Mouse (Mus musculus) adrenal gland, postnatal 36 days (tissue): ENCODE measurements around the gene Kcna7. TPM values are rescaled to one million over a fixed set of nuclear protein-coding genes. Genes with fewer than 3 reads are reported as not detected.
"Not testable (repeated sequence)": the region's sequence is repeated elsewhere in the genome, so short reads cannot be mapped to it uniquely, and the experiment has no call there.

Experiments used
- DNase-seq, 2 experiments: peaks; one replicate each; pipeline ENCODE4 v3.0.0; 2021; ENCODE audit warnings: mixed read lengths in 1 of 2
- long read RNA-seq, 2 experiments: library from polyadenylated mRNA; stranded (forward); transcript quantifications; one replicate each; pipeline ENCODE4 v2.0.0; 2021; ENCODE audit warnings: borderline sequencing depth in 2 of 2
- total RNA-seq, 2 experiments: library from RNA; stranded (reverse); gene quantifications; 2 replicates each; pipeline ENCODE4 v1.2.3; 2021

Kcna7 gene
- not detected for total RNA-seq
- long read RNA-seq, experiment 1, partial matches to known transcripts, result 0 of 3 reads
- long read RNA-seq, experiment 1, other reads (novel, unspliced or antisense), result 1 of 3 reads
- long read RNA-seq, experiment 2, result 0 reads

DNA sequence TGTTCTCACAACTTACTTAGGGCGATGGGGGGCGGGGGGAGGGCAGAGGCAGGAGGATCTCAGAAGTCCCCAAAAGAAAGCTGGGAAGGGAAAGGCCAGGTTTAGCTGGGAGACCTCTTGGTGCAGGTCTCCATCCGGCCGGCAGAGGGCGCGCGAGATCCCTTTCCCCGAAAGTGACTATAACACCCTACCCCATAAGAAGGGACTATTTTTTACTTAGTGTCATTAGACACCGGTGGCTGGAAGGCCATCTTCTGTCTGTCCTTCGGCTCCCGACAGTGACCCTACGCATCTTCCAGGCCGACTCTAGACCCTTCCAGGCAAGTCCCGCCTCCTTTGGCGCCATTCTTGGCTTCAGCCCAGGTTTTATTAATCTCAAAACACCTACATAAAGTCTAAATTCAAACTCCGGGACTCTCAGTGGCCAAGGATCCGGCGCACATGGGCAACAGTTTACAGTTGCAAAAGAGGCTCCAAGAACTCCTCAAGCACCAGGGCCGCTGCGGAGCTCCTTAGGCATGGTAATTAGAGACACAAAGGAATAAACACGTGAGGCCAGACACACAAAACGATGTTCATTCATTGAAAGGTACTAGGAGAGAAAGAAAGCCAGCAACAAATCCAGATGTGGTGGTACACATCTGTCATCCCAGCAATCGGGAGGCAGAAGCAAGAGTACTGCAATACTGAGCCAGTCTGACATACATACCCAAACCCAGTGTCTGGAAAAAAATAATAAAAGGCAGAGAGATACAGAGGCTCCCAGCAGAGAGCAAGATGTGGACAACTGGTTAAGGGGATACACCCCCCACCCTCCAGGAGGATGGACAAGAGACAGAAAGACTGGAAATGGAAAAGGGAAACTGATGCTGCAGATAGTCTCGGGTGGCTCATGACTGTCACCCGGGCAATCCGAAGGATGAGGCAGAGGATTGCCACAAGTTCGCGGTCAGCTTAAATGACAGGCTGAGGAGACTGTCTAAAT, at the start of gene Kcna7:
Gene Kcna7, plus strand, starts transcription at position 563 of the 985 bp plus-strand sequence.
- DNase-seq, result peak; percentile 79 to 86

GRCm38 (mm10) chr7:45356087-45356486, 49.4 kb upstream of the Kcna7 start:
- DNase-seq, result no peak

GRCm38 (mm10) chr7:45359081-45359480, 46.4 kb upstream of the Kcna7 start:
- not testable (repeated sequence) for DNase-seq

DNA sequence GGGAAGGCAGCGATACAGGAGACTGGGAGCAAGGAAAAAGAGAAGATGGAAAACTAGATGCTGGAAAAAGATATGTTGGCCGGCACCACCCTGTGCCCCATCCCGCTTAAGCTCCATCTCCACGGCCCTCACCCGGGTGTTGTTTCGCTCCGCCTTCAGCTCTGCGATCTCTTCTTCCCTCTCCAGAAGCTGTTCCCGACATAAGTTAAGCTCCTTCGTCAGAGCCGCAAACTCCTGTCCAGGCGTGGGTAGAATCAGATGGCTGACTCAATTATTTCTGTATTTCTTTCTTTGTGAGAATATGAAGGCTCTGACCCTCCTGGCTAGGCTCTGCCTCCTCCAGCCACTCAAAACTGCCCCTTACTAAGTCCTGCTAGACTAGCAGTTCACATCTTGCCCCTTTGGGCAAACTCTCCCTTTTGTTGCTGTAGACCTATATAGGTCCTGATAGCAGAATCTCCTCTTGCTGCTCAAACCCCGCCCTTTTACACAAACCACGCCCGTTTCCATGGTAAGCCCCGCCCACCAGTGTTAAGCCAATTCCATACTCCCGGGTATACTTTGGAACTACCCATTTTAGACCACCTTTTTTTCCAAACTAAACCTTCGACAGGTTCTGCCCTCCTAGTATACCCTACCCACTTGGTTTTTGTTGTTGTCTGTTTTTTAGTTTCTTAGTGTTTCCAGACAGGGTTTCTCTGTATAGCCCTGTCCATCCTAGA, 44.9 kb upstream of the Kcna7 start:
- DNase-seq, result no peak

DNA sequence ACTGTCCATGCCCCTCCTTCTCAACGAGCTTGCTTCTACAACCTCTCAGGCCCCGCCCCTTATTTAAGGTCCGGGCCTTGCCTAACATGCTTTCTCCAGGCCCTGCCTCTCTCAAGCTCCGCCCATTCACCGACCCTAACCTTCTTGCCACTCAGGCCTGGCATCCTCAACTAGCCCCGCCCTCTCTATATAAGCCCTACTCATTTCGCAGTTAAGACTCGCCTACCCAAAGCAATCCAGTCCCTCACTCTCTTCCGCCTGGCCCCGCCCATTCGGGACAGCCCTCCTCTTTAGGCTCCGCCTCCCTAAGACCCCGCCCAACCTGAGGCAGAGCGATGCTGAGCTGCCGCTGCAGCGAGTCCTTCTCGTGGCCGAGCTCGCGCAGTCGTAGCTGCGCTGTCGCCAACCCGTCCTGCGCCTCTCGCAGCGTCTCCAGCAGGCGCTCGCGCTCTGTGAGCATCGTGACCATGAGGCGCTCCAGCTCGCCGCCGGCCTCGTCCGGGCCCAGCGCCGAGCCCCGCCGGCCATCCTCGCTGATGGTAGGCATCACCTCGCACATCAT, 44.1 kb upstream of the Kcna7 start:
- DNase-seq, result peak; percentile 80 to 84

DNA sequence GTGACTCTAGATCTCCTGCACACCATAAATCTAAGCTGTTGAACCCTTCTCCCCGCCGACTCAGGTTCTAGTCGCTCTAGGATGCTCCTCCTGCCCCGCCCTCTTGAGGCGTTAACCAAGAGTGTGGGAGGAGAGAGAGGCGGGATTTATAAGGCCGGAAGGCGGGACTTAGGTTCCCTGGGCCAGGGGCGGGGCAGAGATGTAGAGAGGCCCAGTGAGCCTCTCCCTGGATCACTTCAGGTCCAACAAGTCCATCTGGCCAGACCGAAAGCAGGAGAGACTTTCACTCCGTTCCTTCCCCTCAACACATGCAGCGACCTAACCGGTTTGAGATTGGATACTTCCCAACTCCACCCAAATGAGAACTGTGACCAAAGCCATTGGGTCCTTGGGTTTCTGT, 42.7 kb upstream of the Kcna7 start:
- DNase-seq, result peak in 1 of 2 experiments; percentile 37

- no peak for DNase-seq
Measured at GRCm38 (mm10) chr7:45363983-45364382, 41.5 kb upstream of the Kcna7 start.

DNA sequence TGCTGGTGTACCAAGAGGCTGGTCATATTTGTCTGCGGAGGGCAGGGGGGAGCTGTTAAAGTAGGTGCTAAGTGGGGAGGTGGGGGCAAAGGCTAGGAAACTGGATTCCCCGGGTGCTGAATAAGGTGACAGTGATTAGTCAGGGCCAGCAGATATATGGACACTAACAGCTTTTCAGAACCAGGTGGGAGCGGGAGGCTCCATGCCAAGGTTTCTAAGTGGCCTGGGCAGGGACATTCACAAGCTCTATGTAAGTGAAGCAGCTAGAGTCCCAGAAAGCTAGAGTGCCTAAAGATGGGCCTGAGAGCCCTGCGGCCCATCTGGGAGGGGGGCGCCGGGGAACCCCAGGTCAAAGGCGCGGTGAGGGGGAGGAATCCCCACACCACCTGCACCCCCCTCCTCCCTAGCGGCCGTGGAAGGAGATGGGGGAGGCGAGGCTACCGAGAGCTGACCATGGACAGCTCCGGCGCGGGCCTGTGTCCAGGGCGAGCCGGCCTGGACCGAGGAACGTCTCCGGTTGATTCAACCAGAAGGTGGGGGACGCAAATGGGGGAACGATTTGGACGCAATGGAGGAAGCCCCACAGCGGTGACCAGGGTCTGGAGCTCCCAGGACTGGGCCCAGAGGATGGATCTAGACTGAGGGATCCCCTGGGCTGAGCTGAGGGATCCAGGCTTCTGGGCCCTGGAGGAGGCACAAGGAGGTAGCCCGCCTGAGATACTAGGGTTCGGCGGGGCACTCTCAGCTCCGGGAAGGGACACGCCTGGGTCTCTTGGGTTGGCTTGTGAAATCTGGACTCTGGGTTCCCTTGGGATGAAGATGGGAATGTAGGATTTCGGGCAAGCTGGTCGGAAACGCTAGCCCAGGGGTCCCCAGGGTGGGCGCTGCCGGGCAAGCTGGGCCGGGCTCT, 39.5 kb upstream of the Kcna7 start:
- peak; percentile 66 to 81 for DNase-seq

GRCm38 (mm10) chr7:45366652-45367019, 38.8 kb upstream of the Kcna7 start, which contains the start of gene Ppfia3:
Ppfia3 (minus strand) TSS chr7:45367019.
- DNase-seq, result no peak

DNA sequence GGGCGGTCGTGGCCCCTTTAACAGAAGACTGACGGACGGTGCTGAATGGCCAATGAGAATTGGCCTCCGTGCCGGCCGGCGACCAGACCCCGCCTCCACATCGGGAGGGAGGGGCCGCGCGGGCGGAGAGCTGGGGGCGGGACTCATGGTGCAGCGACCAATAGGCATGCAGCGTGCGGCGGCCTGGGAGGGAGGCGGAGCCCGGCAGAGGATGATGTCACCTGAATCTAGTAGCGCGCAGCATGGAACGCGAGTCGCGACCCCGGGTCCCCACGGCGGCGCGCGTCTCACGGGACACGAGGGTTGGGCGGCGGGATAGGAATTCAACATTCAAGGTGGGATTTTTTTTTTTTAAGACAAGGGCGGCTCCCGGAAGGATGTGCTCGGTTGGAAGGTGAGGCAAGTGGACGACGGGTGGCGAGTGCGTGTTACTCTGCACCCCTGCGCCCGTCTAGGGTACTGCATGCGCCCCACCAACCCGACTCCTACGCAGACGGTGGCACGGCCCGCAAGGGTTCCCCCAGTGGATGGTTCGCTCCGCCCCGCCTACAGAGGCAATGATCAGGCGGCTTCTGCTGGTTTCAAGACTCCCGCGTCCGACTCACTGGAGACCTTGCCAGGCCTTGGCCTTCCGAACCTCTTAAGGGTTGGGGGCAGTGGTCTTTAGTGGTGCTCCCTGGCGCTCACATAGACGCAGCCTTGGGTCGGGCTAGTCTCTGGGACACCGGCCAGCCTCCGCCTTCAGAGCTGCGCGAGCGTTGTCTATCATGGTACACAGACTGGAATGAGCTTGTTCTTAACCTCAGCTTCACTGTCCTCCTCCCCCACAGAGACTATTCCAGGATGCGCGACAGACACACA, 38.2 kb upstream of the Kcna7 start:
- peak; percentile 98 to 99 for DNase-seq

DNA sequence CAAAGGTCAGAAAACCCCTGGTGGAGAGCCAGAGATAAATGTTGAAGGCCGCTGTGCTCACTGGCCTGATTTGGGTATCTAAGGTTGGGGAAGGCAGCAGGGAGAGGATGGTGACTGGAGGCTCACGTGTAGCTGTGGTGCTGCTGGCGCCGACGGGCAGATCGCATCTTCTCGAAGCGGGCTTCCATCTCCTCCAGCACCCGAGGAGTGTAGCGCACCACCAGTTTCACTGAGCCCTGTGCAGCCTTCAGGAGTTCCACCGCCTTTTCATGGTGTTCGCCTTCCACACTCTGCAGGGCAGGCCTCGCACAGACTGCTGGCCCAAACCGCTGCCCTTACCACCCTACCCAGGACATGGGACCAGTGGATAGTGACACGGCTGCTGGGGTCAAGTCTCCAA, 37.3 kb upstream of the Kcna7 start:
- DNase-seq, result no peak

- no peak for DNase-seq
Measured at GRCm38 (mm10) chr7:45369022-45369745, 36.3 kb upstream of the Kcna7 start.

DNA sequence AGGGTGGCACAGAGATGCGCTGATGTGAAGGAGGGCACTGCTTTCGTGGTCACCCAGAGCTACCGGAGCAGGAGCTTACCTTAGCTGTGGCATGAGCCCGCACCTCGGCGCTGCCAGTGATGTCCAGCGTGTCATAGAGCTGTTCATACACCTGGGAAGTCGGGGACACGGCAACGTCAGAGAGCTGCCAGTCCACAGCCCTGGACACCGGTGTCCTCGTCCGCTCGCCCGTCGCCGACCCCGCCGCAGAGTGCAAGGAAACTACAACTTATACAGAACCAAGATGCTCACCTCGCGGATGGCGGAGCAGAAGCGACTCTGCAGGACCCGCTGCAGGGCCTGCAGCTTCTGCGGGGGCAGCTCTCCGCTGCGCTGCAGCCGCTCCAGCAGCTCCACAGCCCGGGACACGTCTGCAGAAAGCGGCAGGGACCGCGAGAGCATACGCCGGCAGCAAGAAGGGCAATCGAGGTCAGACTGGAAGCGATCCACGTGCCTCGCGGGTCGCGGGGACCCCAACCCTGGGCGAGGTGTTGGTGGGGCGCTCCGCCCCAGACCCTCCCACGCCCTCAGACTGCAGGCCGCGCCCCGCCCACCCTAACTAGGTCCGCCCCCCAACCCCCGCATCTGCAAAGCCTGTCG, 35.5 kb upstream of the Kcna7 start:
- no peak for DNase-seq

DNA sequence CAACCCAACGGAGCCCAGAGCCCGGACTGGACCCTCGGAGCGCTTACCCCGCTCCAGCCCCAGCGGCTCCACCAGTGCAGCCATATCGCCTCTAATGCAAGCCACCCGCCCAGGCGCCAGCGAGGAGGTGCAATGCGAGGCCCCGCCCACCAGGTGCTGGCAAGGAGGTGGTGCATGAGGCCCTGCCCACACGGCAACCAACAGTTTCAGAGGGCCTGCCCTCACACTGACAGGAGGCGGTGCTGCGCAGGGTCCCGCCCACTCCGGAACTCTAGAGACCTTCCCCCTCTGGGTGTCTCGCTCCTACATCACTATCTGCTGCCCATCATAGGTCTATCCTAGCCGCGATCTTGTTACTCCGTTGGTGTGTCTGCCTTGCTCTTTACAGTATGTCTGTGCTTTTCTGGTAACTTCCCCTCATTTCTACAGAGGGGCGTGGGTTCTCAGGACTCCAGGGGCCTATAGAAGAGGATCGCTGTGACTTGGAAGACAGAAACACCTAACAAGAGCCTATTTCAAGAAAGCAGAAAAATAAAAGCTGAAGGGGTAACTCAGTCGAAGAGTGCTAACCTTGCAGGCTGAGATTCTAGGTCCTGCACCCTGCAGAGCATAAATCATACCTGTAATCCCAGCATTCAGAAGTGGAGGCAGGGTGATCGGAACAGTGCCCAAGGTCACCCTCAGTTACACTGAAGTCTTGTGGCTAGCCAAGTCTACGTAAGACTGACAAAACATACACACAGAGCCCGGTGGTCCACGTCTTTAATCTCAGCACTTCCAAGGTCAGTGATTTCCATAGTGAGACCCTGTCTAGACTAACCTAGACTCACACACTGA, 34.8 kb upstream of the Kcna7 start, which contains the start of gene Lin7b:
Gene Lin7b, minus strand, starts transcription at position 109 of the 837 bp plus-strand sequence.
- DNase-seq, result peak; percentile 93 to 96

GRCm38 (mm10) chr7:45372371-45372770, 33.1 kb upstream of the Kcna7 start:
- DNase-seq, result peak; percentile 40 to 43

GRCm38 (mm10) chr7:45374620-45375019, 30.8 kb upstream of the Kcna7 start:
- DNase-seq, result no peak

GRCm38 (mm10) chr7:45376057-45376456, 29.4 kb upstream of the Kcna7 start:
- DNase-seq, result no peak

GRCm38 (mm10) chr7:45386077-45386476, 19.4 kb upstream of the Kcna7 start:
- DNase-seq, result no peak
